Mouse (Mus musculus) C2C12 (cell line): ENCODE data around the gene Trpd52l3.

Experiments
- CEBPB ChIP-seq: IDR thresholded peaks from one replicate; pipeline ENCODE4 v1.6.1; 2011; ENCODE audit warnings: low read depth, mild to moderate bottlenecking, control low read depth, moderate library complexity
- CTCF ChIP-seq: IDR thresholded peaks from one replicate; pipeline ENCODE4 v1.5.1; 2011; ENCODE audit not compliant: control insufficient read depth, insufficient read depth, insufficient read length
- MAX ChIP-seq: IDR thresholded peaks from one replicate; pipeline ENCODE4 v1.6.1; 2011; ENCODE audit warnings: mild to moderate bottlenecking, control low read depth
- USF1 ChIP-seq: IDR thresholded peaks from one replicate; pipeline ENCODE4 v1.6.1; 2011; ENCODE audit warnings: low read depth, mild to moderate bottlenecking, control low read depth, moderate library complexity

- TF ChIP-seq CTCF = no peak
- TF ChIP-seq MAX = no peak
- TF ChIP-seq USF1 = no peak
- no peak for TF ChIP-seq CEBPB
These were observed 24.7 kb upstream of the Trpd52l3 start for GRCm38 (mm10) chr19:29978847-29979246.
